Mouse (Mus musculus) myocyte (in vitro differentiated cells): ENCODE results near the gene Oser1.

Experiments
- MYOG ChIP-seq, 3 experiments: IDR thresholded peaks; one replicate each; pipeline ENCODE4 v1.6.1; 2011; ENCODE audit warnings: control low read depth in 2 of 3, low read depth in 2 of 3, mild to moderate bottlenecking in 2 of 3; ENCODE audit not compliant: insufficient read length in 2 of 3, control insufficient read depth in 1 of 3, insufficient read depth in 1 of 3
- POLR2A ChIP-seq: IDR thresholded peaks from one replicate; pipeline ENCODE4 v1.6.1; 2011; ENCODE audit warnings: low read depth, mild to moderate bottlenecking, control low read depth, moderate library complexity; ENCODE audit not compliant: insufficient read length
- POLR2AphosphoS2 ChIP-seq: IDR thresholded peaks from one replicate; pipeline ENCODE4 v1.6.1; 2011; ENCODE audit warnings: low read depth, control low read depth; ENCODE audit not compliant: insufficient read length
- TCF3 ChIP-seq: IDR thresholded peaks from one replicate; pipeline ENCODE4 v1.6.1; 2011; ENCODE audit warnings: low read depth, control low read depth; ENCODE audit not compliant: insufficient read length
- USF1 ChIP-seq: IDR thresholded peaks from one replicate; pipeline ENCODE4 v1.6.1; 2011; ENCODE audit warnings: low read depth, mild to moderate bottlenecking, control low read depth, moderate library complexity

DNA sequence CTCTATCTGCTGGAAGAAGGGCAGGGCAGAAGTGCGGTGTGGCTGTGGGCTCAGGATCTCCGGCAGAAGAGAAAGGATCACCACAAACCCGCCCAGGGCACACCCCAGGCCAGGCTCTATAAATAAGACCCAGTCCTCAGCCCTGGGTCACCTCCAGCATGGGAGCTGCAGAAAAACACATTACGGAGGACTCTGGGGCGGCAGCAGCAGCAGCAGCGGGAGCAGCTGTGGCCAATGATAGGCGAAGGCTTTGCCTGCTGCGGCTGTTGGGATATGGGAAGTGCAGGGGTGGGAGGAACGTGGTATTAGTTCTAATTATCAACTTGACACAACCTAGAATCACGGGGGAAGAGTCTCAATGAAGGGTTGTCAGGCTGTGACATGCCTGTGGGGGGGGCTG is 34.9 kb upstream of the Oser1 start:
- TF ChIP-seq POLR2A: no peak
- no peak for TF ChIP-seq TCF3
- TF ChIP-seq USF1: no peak
- no peak for TF ChIP-seq POLR2AphosphoS2
- peak in 2 of 3 experiments; percentile 44 to 76 for TF ChIP-seq MYOG (IDR thresholded peaks at IDR 0.05; ENCODE audit: control insufficient read depth in 1 of 3, insufficient read depth in 1 of 3, insufficient read length in 2 of 3, low read depth in 2 of 3)
